Mouse (Mus musculus): Measurements from ENCODE around the gene Dazap1. TPM values are rescaled to one million over a fixed set of nuclear protein-coding genes. Genes with fewer than 3 reads are reported as not detected.
"Not testable (repeated sequence)": the region's sequence is repeated elsewhere in the genome, so short reads cannot be mapped to it uniquely, and the experiment has no call there.

The Dazap1 gene
- polyA plus RNA-seq, 1 experiment from 2014 or later = 43.7 TPM

- Histone ChIP-seq H3K4me1 (ENCODE audit: control insufficient read depth, insufficient read depth, low read length) (peaks cover 17% of the 10 kb centered on the region), H3K9me3 (replicated peaks; ENCODE audit: control insufficient read depth, low read length, poor library complexity, severe bottlenecking) (no peaks in the 10 kb centered on the region), H3K4me3 (ENCODE audit: low read depth, low read length) (no peak overlapping the region), H3K4me2 (ENCODE audit: low read length) (no peak overlapping the region), H3K36me3 (ENCODE audit: control insufficient read depth, insufficient read depth, low read length) (peaks cover 21% of the 10 kb centered on the region), H3K9ac (ENCODE audit: low read depth, low read length) (peak overlapping the region; percentile 36), H3K27ac (ENCODE audit: low read length) (peak overlapping the region; percentile 62), H3K27me3 (ENCODE audit: control insufficient read depth, insufficient read depth, low read depth, low read length) (no peaks in the 10 kb centered on the region)
- ATAC-seq = no peak
- 8% methylated on average over 4 of the region's 4 CpGs for WGBS
Observed at GRCm38 (mm10) chr10:80245600-80245999, 15.7 kb upstream of the Dazap1 start.

- H3K27ac ChIP-seq (ENCODE audit: low read length) = no peak overlapping the region
- H3K36me3 ChIP-seq (ENCODE audit: control insufficient read depth, insufficient read depth, low read length) = peaks cover 5% of the 10 kb centered on the region; the same call in 1 of the 2 replicates
- no peak for ATAC-seq
- H3K9me3 ChIP-seq (replicated peaks; ENCODE audit: control insufficient read depth, low read length, poor library complexity, severe bottlenecking) = no peaks in the 10 kb centered on the region
- 33% methylated on average over 6 of the region's 6 CpGs for WGBS
- H3K4me2 ChIP-seq (ENCODE audit: low read length) = no peak overlapping the region
- H3K4me1 ChIP-seq (ENCODE audit: control insufficient read depth, insufficient read depth, low read length) = peaks cover 14% of the 10 kb centered on the region
- H3K4me3 ChIP-seq (ENCODE audit: low read depth, low read length) = no peak overlapping the region
- H3K27me3 ChIP-seq (ENCODE audit: control insufficient read depth, insufficient read depth, low read depth, low read length) = no peaks in the 10 kb centered on the region
- H3K9ac ChIP-seq (ENCODE audit: low read depth, low read length) = no peak overlapping the region; the same call in 1 of the 2 replicates
Observed at GRCm38 (mm10) chr10:80247849-80248248, 13.4 kb upstream of the Dazap1 start.

GRCm38 (mm10) chr10:80248437-80248836 lies 12.8 kb upstream of the Dazap1 start:
- not testable (repeated sequence) for H3K27me3 ChIP-seq (ENCODE audit: control insufficient read depth, insufficient read depth, low read depth, low read length); H3K9ac ChIP-seq (ENCODE audit: low read depth, low read length); H3K36me3 ChIP-seq (ENCODE audit: control insufficient read depth, insufficient read depth, low read length); H3K27ac ChIP-seq (ENCODE audit: low read length); H3K9me3 ChIP-seq (replicated peaks; ENCODE audit: control insufficient read depth, low read length, poor library complexity, severe bottlenecking)
- H3K4me2 ChIP-seq (ENCODE audit: low read length) = peak overlapping the region; percentile 40; the same call in 1 of the 2 replicates
- ATAC-seq = 0 out of 2 replicates have a peak, but pooled peaks have one; percentile 0
- peak overlapping the region; percentile 66 for H3K4me3 ChIP-seq (ENCODE audit: low read depth, low read length)
- peaks cover 14% of the 10 kb centered on the region for H3K4me1 ChIP-seq (ENCODE audit: control insufficient read depth, insufficient read depth, low read length)
- WGBS = 49% methylated on average over 3 of the region's 3 CpGs

- under 1% methylated on average over 53 of the region's 53 CpGs for WGBS
- H3K9ac ChIP-seq (ENCODE audit: low read depth, low read length) = peak within 1 kb of the TSS; percentile 73
- ATAC-seq = peak; percentile 93
Observed at GRCm38 (mm10) chr10:80248971-80249640, 12.2 kb upstream of the Dazap1 start, which contains the start of gene Ndufs7. Gene Ndufs7, plus strand, starts transcription at chr10:80249121.

GRCm38 (mm10) chr10:80250059-80250458 lies 11.2 kb upstream of the Dazap1 start:
- ATAC-seq = no peak
- 44% methylated on average over 2 of the region's 2 CpGs for WGBS
- peak overlapping the region; percentile 84; the same call in 1 of the 2 replicates for H3K27ac ChIP-seq (ENCODE audit: low read length)

More at GRCm38 (mm10) chr10:80248971-80249640, 12.2 kb upstream of the Dazap1 start, which contains the start of gene Ndufs7:
- Histone ChIP-seq H3K36me3 (ENCODE audit: control insufficient read depth, insufficient read depth, low read length) (peaks cover 5% of the 10 kb centered on the region), H3K27me3 (ENCODE audit: control insufficient read depth, insufficient read depth, low read depth, low read length) (no peaks in the 10 kb centered on the region), H3K4me2 (ENCODE audit: low read length) (peak within 1 kb of the TSS; percentile 92), H3K9me3 (replicated peaks; ENCODE audit: control insufficient read depth, low read length, poor library complexity, severe bottlenecking) (no peaks in the 10 kb centered on the region), H3K4me1 (ENCODE audit: control insufficient read depth, insufficient read depth, low read length) (peaks cover 14% of the 10 kb centered on the region), H3K27ac (ENCODE audit: low read length) (peak within 1 kb of the TSS; percentile 84), H3K4me3 (ENCODE audit: low read depth, low read length) (peak within 1 kb of the TSS; percentile 66)

GRCm38 (mm10) chr10:80250573-80250972 lies 10.7 kb upstream of the Dazap1 start:
- Histone ChIP-seq H3K4me2 (ENCODE audit: low read length) (peak overlapping the region; percentile 92), H3K27me3 (ENCODE audit: control insufficient read depth, insufficient read depth, low read depth, low read length) (no peaks in the 10 kb centered on the region), H3K9me3 (replicated peaks; ENCODE audit: control insufficient read depth, low read length, poor library complexity, severe bottlenecking) (no peaks in the 10 kb centered on the region), H3K27ac (ENCODE audit: low read length) (no peak overlapping the region), H3K9ac (ENCODE audit: low read depth, low read length) (no peak overlapping the region), H3K4me1 (ENCODE audit: control insufficient read depth, insufficient read depth, low read length) (peaks cover 9% of the 10 kb centered on the region), H3K36me3 (ENCODE audit: control insufficient read depth, insufficient read depth, low read length) (peaks cover 14% of the 10 kb centered on the region), H3K4me3 (ENCODE audit: low read depth, low read length) (no peak overlapping the region)
- ATAC-seq = no peak
- 87% methylated on average over 4 of the region's 4 CpGs for WGBS

More at GRCm38 (mm10) chr10:80250059-80250458, 11.2 kb upstream of the Dazap1 start:
- H3K9me3 ChIP-seq (replicated peaks; ENCODE audit: control insufficient read depth, low read length, poor library complexity, severe bottlenecking) = no peaks in the 10 kb centered on the region
- peak overlapping the region; percentile 73 for H3K9ac ChIP-seq (ENCODE audit: low read depth, low read length)
- peak overlapping the region; percentile 66 for H3K4me3 ChIP-seq (ENCODE audit: low read depth, low read length)
- H3K4me2 ChIP-seq (ENCODE audit: low read length) = peak overlapping the region; percentile 92
- H3K36me3 ChIP-seq (ENCODE audit: control insufficient read depth, insufficient read depth, low read length) = peaks cover 11% of the 10 kb centered on the region
- no peaks in the 10 kb centered on the region for H3K27me3 ChIP-seq (ENCODE audit: control insufficient read depth, insufficient read depth, low read depth, low read length)
- peaks cover 14% of the 10 kb centered on the region for H3K4me1 ChIP-seq (ENCODE audit: control insufficient read depth, insufficient read depth, low read length)

- Histone ChIP-seq H3K36me3 (ENCODE audit: control insufficient read depth, insufficient read depth, low read length) (peaks cover 25% of the 10 kb centered on the region), H3K27ac (ENCODE audit: low read length) (no peak overlapping the region), H3K9me3 (replicated peaks; ENCODE audit: control insufficient read depth, low read length, poor library complexity, severe bottlenecking) (no peaks in the 10 kb centered on the region), H3K9ac (ENCODE audit: low read depth, low read length) (no peak overlapping the region), H3K4me3 (ENCODE audit: low read depth, low read length) (no peak overlapping the region), H3K4me2 (ENCODE audit: low read length) (no peak overlapping the region), H3K27me3 (ENCODE audit: control insufficient read depth, insufficient read depth, low read depth, low read length) (no peaks in the 10 kb centered on the region), H3K4me1 (ENCODE audit: control insufficient read depth, insufficient read depth, low read length) (peaks cover 9% of the 10 kb centered on the region)
- ATAC-seq = no peak
Observed at GRCm38 (mm10) chr10:80252011-80252410, 9.3 kb upstream of the Dazap1 start.

- Histone ChIP-seq H3K27ac (ENCODE audit: low read length) (no peak overlapping the region), H3K9ac (ENCODE audit: low read depth, low read length) (0 out of 2 replicates have a peak overlapping the region, but pooled peaks have one; percentile 5), H3K27me3 (ENCODE audit: control insufficient read depth, insufficient read depth, low read depth, low read length) (no peaks in the 10 kb centered on the region), H3K4me3 (ENCODE audit: low read depth, low read length) (no peak overlapping the region), H3K9me3 (replicated peaks; ENCODE audit: control insufficient read depth, low read length, poor library complexity, severe bottlenecking) (no peaks in the 10 kb centered on the region), H3K4me1 (ENCODE audit: control insufficient read depth, insufficient read depth, low read length) (peaks cover 9% of the 10 kb centered on the region), H3K4me2 (ENCODE audit: low read length) (no peak overlapping the region), H3K36me3 (ENCODE audit: control insufficient read depth, insufficient read depth, low read length) (peaks cover 26% of the 10 kb centered on the region)
- 94% methylated on average over 11 of the region's 11 CpGs for WGBS
- ATAC-seq = no peak
Observed at GRCm38 (mm10) chr10:80252493-80253274, 8.6 kb upstream of the Dazap1 start.

GRCm38 (mm10) chr10:80253551-80253950 lies 7.7 kb upstream of the Dazap1 start:
- peaks cover 30% of the 10 kb centered on the region for H3K36me3 ChIP-seq (ENCODE audit: control insufficient read depth, insufficient read depth, low read length)
- 87% methylated on average over 6 of the region's 6 CpGs for WGBS

More at GRCm38 (mm10) chr10:80253551-80253950, 7.7 kb upstream of the Dazap1 start:
- no peak overlapping the region for H3K4me2 ChIP-seq (ENCODE audit: low read length)
- no peaks in the 10 kb centered on the region for H3K9me3 ChIP-seq (replicated peaks; ENCODE audit: control insufficient read depth, low read length, poor library complexity, severe bottlenecking)
- H3K4me3 ChIP-seq (ENCODE audit: low read depth, low read length) = no peak overlapping the region
- H3K27me3 ChIP-seq (ENCODE audit: control insufficient read depth, insufficient read depth, low read depth, low read length) = no peaks in the 10 kb centered on the region
- ATAC-seq = no peak
- H3K9ac ChIP-seq (ENCODE audit: low read depth, low read length) = no peak overlapping the region
- H3K4me1 ChIP-seq (ENCODE audit: control insufficient read depth, insufficient read depth, low read length) = peaks cover 9% of the 10 kb centered on the region
- H3K27ac ChIP-seq (ENCODE audit: low read length) = no peak overlapping the region

Measured in midbrain, embryonic 16.5 days (tissue).